Mouse (Mus musculus): ENCODE measurements around the gene Lrrfip2.

DNA sequence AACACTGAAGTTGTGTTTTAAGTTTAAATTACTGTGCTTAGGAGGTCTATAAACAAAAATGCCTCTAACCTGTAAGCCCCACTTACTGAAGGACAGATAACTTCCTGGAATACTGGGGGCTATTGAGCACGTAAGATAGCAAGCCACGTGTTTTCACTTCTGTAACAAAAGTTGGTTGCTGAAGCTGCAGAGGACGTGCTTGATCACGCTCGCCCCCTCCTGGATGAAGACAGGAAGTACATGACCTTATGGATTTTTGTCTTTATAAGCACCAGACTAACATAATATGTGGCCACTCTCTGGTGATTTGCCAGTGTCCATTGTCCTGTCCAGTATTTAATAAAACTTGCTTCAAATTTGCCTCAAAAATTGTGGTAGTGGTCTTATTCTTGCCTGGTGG, 39.6 kb upstream of the Lrrfip2 start:
- TF ChIP-seq FLI1 (IDR thresholded peaks at IDR 0.05; ENCODE audit: low read length) (no peak), GATA1 (IDR thresholded peaks at IDR 0.05; ENCODE audit: borderline replicate concordance, low read length) (no peak)
